Mouse (Mus musculus) thymus, postnatal 10 days (tissue): ENCODE measurements around the gene Lypd6.

Experiments used
- DNase-seq, 2 experiments: peaks; one replicate each; pipeline ENCODE4 v3.0.0; 2021; ENCODE audit warnings: low spot score in 2 of 2

Lypd6 gene

DNA sequence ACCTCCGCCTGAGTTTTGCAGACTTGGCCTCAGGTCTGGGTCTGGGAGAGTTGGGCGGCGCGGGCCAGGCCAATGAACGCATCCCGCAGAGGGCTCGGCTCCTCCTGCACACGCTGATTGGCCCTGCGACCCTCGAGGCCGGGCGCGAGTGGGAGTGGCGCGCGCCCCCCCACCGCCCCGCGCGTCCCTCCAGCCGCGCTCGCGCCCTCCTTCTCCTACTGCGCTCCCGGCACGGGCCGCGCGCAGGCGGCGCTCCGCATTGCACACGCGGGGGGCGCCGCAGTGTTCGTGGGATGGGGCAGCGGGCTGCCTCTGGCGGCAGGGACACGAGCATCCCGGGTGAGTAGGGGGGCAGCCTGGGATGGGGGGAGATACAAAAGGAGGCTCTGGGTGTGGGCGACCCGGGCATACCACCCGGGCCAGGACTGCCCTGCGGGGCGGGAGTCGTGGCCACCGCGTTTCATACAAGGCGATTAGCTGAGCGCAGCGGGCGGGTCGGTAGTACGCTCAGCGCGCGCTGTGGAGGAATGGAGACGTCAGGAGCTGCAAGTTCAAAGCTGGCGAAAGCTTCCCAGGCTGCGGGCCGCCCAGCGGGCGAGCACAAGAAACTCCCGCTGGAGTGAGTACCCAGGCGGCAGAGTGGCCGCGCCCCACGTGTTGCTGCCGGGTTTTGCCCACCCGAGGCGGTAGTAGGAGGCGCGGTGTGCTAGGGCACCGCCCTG is at the start of gene Lypd6:
Gene Lypd6, plus strand, starts transcription at position 184 of the 722 bp plus-strand sequence.
- peak in 1 of 2 experiments; percentile 7 for DNase-seq

DNA sequence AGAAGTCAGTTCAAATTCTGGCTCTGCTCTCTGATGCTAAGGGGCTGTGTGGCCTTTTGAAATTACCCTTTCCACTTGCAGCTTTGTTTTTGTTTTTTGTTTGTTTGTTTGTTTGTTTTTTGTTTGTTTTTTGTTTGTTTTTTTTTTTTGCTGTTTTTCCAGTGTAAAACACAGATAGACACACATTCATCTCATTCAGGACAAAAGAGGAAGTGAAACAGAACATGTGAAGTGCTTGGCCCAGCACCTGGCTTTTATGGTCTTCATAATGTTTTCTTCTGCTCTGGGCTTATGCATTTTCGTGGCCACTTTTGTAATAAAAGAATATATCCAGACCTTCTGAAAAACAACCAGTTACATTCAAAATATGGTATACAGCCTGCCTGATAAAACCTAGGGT is 46.8 kb upstream of the Lypd6 start:
- no peak for DNase-seq

DNA sequence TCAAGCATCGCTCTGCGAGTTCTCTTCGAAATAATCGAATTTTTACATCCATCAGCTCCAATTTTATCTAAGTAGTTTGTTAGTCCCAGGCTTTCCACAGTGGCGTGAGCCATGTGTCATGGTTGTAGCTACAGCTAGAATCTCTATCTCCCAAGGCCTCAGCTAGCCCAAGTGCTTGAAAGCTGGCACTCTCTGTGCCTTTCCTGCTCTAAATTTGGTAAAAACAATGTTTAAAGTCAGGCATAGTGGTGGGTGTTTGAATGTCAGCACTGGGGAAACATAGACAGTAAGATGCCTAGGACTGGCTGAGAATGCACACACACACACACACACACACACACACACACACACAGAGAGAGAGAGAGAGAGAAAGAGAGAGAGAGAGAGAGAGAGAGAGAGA is 40.7 kb upstream of the Lypd6 start:
- DNase-seq, result no peak

DNA sequence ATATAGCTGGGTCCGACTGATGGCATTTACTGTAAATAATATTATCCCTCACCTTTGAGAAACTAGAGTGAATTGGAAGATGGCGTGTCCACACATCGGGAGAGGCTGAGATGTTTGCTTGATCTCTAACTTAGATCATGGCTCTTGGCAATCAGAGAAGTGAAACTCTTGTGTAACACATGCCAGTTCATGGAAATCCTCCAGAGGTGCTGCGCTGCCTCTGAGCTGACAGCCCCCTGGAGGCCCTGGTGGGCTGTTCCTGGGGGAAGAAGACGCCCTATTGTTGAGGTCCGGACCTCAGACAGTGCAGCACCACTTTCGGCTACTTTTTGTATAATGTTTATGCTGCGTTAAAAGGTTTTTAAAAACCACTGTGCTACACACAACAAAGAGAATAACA is 37.3 kb upstream of the Lypd6 start:
- DNase-seq, result no peak

DNA sequence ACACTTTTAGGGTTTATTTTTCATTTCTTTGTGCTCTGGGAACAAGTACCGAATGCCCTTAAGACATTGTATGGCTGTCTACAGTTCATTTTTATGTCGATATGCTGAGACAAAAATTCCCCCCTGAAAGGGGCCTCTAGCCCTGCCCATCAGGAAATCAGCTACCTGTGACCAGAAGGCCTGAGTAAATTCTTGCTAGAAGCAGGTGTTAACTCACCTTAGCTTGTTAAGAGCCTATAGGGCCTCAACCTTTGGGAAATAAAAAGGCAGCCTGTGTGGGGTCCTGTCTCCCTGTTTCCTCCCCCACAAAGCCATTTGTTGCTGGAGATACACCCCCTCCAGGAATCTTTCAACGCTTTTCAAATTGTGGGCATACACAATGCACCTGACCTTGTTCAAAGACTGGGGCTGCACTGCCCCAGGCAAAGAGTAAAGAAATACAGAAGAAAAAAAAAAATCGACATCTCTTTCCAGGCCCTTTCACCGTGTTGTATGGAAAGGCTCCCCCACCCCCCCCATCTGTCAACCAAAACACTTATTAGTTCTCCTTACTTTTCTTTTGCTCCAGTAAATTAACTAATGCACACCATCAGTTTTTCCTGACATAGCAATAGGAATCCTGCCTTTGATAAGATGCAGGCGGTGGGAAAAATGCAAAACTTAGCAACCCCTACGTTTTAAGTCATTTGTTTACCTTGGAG is 21.9 kb upstream of the Lypd6 start:
- no peak for DNase-seq

DNA sequence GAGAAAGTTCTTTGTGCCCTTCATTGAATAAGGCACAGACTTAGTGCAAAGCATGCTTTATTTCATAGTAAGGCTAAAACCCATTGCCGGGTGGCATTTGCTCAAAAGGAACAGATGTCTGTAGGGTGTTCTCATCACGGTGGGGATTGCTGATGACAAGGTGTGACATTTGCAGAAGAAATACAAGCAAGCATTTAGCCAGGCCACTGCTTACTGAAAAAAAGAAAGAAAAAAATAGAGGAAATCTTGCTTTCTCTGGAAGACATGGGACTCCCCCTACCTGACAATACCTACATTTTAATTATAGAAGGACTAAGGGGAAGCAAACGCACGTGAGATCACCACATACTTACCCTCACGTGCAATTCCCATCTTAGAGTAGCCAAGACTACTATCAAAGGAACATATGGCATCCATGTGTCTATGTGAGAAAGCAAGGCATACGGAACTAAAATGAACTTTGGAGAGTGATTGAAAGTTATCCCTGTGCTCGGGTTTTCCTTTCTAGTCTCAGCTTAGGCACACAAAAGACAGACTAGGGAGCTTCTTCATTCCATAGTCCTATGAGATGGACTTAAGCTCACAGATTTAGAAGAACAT is 21.3 kb upstream of the Lypd6 start:
- no peak for DNase-seq

DNA sequence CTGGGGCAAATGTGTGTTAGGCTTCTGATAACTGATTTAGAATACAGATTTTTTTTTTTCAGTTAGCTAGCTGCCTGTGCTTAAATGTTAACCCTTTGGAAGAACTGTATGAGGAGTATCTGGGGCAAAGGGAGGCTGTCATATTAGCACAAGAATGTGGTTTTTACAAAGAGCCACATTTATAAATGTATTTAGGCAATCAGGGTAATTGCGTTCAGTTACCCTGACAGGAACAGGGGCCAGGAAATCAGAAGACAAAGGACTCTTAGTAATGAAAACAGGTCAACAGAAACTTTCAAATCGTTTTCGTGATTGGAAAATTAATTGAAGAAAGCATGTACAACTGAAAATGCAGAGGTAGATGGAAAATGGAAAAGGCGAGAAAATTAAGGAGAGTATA is 20.4 kb upstream of the Lypd6 start:
- no peak for DNase-seq

DNA sequence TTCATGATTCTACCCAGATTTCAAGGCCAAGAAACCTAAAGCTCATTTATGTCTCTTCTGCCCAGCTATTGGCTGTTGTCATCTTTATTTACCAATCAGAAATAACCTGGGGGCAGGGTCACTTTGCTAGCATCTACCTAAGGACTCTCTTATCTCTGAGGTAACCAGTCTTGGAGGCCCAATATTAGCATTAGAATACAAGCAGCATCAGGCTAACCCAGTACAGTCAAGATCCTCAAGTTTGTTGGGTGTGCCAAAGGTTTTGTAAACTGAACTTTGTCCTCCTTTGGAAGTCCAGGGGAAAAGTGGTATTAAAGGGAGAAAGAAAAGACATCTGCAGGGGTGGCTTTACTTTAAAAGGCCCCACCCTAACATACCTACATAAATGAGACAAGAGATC is 17.8 kb upstream of the Lypd6 start:
- DNase-seq, result no peak

DNA sequence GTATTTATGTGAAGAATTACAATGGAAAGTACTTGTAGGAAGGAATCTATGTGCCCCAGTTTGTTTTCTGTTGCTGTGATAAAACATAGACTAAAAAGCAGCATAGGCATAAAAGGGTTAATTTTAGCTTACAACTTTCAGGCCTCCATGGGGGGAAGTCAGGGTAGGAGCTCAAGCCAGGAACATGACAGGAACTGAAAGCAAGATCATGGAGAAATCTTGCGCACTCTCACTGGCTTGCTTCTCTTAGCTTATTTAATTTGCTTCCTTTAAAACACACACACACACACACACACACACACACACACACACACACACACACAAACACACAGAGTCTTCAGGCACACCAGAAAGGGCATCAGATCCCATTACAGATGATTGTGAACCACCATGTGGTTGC is 12.3 kb upstream of the Lypd6 start:
- DNase-seq, result no peak

DNA sequence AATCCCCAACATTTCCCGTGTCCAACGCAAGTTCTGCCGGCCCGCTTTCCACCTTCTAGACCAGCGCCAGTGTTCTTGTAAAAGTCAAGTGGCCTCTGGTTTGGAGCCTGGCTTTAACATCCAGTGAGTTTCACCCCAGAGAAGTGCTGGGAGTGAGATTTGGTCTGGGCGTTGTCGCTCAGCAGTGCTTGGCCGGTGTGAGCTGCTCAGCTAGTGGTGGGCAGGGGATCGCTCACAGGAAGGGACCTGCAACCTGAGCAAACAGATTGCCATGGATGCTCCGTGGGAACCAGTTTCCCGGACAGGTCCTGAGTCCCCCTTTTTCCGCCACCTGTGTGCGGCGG is 355 bp upstream of the Lypd6 start:
- no peak for DNase-seq

DNA sequence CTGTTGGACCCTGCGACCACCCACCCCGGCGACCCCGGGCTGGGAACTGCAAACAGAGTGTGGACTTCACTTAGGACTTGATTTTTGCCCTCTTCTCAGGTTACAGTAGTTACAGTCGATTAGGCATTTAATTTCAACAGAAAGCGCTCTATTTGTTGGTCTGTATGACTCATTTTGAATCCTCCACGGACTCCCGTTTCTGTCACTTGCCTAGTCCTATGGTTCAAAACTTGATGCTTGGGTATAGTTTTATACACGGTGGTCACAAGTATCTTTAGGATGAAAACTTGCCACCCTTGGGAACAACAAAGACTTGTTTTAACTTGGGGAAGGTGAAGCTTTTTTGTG is 713 bp downstream of the Lypd6 start:
- DNase-seq, result no peak

DNA sequence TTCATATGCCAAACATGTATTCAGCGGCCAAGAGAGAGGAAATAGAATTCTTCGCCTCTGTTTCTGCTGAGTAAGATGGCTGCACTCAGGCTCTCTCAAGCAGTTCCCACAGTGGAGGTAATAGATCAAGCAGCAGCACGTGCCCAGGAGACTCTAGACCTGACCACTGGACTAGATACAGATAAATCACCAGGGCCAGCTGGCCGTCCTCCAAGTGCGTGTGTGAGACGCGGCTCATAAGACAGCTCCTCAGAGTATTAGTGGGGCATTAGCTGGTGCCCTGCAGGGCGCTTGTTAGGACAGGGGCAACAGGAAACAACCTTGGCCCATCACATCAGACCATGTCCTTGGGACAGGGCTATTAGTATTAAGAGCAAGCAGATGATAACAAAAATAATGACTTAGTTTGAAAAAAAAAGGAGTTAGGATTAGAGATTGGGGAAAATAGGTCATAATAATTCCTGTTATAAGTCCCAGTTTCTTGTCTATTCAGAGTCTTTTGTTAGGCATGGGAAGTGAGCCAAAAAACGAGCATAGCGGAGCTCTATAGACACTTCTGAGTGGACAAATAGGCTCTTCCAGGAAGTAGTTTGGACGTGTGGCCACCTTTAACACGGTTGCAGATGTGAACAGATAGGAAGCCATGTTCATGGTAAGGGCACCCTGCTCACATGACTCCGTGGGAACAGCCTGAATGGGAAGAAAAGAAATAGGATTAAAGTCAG is 3.5 kb downstream of the Lypd6 start:
- no peak for DNase-seq

DNA sequence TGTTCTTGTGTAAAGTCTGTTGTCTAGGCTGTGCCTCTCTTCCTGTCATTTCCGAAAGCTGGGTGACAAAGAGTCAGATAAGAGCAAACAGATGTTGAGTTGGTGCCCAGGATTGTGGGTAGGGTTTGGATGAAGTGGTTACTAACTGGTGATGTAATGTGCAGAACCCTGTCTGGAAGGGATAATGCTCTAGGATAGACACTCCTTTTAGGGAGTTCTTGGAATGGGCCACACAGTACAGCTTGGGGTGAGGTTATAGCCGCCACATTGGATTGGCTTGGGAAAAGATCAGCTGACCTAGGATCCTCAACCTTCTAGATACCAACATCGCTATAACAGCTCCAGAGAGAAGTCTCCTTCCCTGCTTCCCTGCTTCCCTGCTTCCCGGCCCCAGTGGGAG is 5.9 kb downstream of the Lypd6 start:
- no peak for DNase-seq

DNA sequence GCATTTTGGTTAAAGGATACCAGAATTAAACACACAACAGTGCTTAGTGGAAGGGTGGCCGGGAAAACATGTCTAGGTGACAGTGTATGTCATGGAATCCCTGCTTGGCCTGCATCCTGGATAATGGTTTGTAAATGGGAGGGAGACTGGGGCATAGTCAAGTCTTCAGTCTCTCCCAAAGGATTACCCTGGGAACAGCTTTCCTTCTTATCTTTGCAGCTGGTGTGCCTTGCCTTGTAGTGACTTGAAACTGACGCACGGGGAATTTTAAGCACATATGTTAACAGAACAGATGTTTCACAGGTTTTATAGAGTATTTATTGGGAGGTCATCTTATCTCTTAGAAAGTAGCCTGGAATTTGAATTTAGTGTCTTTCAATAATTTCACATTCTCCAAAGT is 18.5 kb downstream of the Lypd6 start:
- DNase-seq, result no peak

DNA sequence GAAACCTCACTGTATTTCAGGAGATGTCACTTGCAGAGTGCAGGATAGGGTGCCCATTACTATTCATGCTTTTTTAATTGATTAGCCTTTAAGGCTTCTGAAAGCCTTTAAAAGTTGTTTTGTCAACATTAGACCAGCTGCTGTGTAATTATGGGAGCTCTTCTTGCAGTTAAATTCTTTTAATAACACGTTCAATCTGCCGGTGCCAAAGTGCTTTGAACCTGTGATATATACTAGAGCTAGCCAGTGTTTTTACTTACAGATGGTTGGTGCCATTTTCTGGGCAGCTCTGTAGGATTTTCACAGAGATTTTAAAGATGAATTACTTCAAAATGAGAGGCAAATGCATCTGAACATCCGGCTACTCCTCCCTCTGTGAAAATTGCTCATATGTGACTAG is 21.5 kb downstream of the Lypd6 start:
- DNase-seq, result no peak

DNA sequence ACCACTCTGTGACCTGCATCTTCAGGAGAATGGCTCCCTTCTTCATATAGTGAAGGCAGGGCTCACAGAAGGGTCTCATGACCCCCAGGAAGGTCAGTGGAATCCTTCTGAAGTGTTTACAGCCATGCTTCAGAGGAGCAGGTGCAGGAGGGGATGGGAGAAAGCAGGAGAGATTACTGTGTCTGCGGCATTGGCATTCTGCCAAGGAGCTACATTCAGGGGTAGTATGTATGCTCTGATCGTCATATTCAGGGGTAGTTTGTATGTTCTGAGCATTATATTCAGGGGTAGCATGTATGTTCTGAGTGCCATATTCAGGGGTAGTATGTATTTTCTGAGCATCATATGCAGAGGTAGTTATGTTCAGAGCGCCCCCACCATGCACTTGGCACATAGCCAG is 30.1 kb downstream of the Lypd6 start:
- no peak for DNase-seq

DNA sequence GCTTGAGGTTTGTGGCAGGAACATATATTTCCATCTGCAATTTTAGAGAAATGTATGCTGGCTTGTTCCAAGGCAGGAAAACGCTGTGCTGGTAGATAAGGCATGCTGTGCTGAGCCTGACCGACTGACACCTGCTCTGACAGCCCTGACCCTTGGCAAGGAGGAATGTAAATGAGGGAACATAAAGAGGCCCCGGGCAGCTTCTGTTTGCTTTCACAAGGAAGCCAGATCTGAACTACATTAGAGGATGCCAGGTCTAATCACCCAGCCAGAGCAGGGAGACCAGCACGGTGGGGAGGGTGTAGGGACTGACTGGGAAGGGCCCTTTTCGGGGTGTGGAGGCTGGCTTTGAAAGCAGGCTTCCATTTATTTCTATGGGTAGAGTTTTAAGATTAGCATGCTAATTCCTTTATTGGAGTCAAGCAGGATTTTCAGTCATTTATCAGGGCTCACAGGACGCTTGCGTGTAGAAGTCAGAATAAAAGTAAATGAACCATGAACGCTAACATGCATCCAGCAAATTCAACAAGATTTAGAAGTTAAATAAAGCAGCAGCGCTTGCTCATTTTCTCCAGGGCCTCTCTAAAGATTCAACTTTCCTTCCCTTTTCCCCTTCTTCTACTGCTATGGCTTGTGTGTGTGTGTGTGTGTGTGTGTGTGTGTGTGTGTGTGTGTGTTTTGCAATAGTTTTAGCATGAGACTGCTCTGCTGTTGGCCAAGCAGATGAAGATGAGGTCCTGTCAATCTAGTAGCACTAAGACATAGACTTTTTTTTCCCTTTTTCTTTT is 34.3 kb downstream of the Lypd6 start:
- DNase-seq, result no peak

DNA sequence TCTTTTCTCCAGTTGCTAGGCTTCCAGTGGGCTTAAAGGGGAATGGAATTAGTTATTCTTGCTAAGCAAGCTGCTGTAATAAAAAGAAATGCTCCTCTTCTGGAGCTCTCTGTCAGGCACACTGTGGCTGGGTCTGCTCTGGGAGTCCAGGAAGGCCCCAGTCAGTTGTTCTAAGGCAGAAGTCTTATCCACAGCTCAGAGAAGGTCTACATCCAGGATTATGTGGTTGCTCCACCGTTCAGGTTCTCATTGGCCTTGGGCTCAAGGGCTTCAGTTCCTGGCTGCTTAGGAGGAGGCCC is 34.9 kb downstream of the Lypd6 start:
- DNase-seq, result no peak

DNA sequence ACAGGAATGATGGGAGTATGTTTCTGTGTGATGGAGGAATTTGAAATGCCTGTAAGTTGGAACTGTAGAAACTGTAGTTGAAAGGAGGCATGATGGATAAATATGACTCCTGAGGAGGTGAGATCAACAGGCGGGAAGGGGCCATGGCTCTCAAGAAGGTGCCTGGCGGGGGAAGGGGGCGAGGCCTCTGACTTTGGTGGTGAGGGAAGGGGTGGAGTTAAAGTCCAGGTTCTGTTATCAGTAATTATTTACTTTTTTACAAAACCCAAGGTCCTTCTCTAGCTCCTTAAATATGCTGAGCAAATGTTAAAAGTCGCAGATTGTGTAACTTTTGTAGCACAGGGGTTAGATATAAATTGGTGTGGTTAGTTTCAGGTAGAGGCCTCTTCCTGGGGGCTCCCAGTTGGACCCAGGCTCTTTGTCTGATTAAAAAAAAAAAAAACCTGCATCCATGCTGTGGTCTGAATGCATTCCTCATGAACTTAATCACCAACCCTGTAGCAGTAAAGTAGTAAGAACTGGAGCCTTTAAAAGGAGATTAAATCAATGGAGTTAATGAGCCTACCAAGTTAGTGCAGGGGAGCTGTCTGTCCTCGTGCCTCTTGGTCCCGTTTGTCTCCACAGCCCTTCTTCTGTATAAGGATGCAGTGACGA is 37.7 kb downstream of the Lypd6 start:
- DNase-seq, result no peak

DNA sequence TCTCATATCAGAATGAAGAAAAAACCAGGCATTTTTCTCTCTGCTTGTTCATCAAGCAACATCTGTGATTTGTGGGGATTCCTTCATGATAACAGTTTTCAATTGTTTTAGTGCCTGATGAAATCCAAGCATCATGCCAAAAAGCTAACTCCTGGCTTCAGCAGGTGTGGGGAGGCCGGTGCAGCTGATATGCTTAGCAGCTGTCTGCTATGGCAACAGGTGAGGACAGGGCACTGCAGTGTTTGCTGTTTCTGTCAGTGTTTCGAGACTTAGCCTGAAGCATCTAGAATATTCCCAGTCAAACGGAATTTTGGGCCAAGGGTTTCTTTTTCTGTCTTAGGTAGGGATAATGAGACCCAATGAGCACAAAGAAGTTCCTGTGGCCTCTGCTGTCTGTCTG is 39.4 kb downstream of the Lypd6 start:
- no peak for DNase-seq

DNA sequence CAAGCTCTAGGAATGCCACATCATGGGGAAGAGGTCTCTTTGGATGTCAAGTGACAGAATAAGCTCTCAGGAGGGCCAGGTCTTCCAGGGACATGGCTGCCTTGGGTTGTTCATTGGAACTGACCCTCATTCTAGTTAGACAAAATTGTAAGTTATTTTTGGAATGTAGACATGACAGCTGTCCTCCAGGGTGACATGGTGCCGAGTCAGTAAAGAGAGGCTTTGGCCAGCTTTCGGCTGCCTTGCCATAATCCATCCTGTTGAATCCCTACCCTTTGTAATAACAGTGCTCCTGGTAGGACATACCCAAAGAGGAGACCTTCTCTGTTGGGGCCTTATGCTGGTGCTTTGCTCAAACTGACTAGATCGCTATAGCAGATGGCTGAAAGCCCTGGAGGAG is 39.8 kb downstream of the Lypd6 start:
- no peak for DNase-seq

DNA sequence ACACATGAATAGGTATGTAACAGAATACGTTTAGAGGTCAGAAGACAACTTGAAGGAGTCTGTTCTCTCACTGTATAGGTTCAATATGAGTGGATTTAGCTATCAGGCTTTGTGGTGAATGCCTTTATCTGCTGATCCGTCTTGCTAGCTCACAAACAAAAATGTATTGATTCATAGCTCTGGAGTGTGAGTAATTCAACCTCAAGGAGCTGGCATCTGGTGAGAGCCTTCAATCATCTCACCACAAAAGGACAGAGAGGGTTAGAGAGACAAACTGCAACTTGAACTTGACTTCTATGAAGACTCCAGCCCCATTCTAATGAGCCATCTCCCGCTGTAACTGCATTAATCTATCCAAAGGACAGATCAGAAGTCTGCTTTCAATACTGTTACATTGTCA is 40.6 kb downstream of the Lypd6 start:
- DNase-seq, result no peak
